Mouse (Mus musculus) liver, embryonic 16.5 days (tissue): ENCODE measurements around the gene Srm. TPM values are rescaled to one million over a fixed set of nuclear protein-coding genes. Genes with fewer than 3 reads are reported as not detected.
A peak's percentile ranks its signal among the peaks of the same experiment; 100 is the strongest.

Experiments
- ATAC-seq: fragments of 200-750 bp; cut with Nextera tagmentation; 2 replicates; pipeline ENCODE4 v1.8.0; 2017; ENCODE audit warnings: low read depth, mild to moderate bottlenecking, moderate number of reproducible peaks, moderate library complexity
- H3K27ac ChIP-seq: fragments of 300-500 bp; sonication (generic); 2 replicates; pipeline ENCODE4 v1.5.1; 2014; ENCODE audit warnings: mild to moderate bottlenecking, low read length
- H3K27me3 ChIP-seq: fragments of 300-500 bp; sonication (generic); 2 replicates; pipeline ENCODE4 v1.6.1; 2014; ENCODE audit warnings: low read depth, low read length, mixed read lengths; ENCODE audit not compliant: control insufficient read depth, insufficient read depth
- H3K36me3 ChIP-seq: fragments of 300-500 bp; sonication (generic); 2 replicates; pipeline ENCODE4 v1.6.1; 2014; ENCODE audit warnings: mild to moderate bottlenecking; ENCODE audit not compliant: control insufficient read depth, insufficient read depth
- H3K4me1 ChIP-seq: fragments of 300-500 bp; sonication (generic); 2 replicates; pipeline ENCODE4 v1.6.1; 2014; ENCODE audit warnings: low read depth, low read length, mixed read lengths; ENCODE audit not compliant: control insufficient read depth
- H3K4me2 ChIP-seq: fragments of 300-500 bp; sonication (generic); 2 replicates; pipeline ENCODE4 v1.6.1; 2014; ENCODE audit warnings: low read depth, low read length, mixed read lengths
- H3K4me3 ChIP-seq: fragments of 300-500 bp; sonication (generic); 2 replicates; pipeline ENCODE4 v1.5.1; 2014; ENCODE audit warnings: low read depth, mild to moderate bottlenecking, low read length
- H3K9ac ChIP-seq: fragments of 300-500 bp; sonication (generic); 2 replicates; pipeline ENCODE4 v1.6.1; 2014; ENCODE audit warnings: low read depth, low read length
- H3K9me3 ChIP-seq: fragments of 300-500 bp; sonication (generic); replicated peaks from 2 replicates; pipeline ENCODE4 v1.6.1; 2016; ENCODE audit warnings: low read length; ENCODE audit not compliant: control insufficient read depth
- WGBS: fragments of 180-500 bp; shearing (Covaris S2); extraction: QIAGEN DNeasy Blood & Tissue Kit; methylation state at CpG from one replicate; pipeline ENCODE4 v1.1.7; 2014; ENCODE audit not compliant: insufficient replicate concordance; 5-methylcytosine and 5-hydroxymethylcytosine counted together
- polyA plus RNA-seq: library from polyadenylated mRNA; unstranded; fragments of >200 nt; fragmentation: Nextera tagmentation; extraction: Ambion mirVana; gene quantifications from 2 replicates; pipeline ENCODE4 v1.2.1, GENCODE M21; 2015

Srm gene
- polyA plus RNA-seq, 1 experiment from 2014 or later, result 88.3 TPM

GRCm38 (mm10) chr4:148638302-148638701 lies 47.0 kb downstream of the Srm start:
- WGBS, result 27% methylated on average over 9 of the region's 9 CpGs
- ATAC-seq, result no peak

GRCm38 (mm10) chr4:148639455-148639854 lies 48.2 kb downstream of the Srm start:
- ATAC-seq, result no peak
- no peak overlapping the region for H3K27ac ChIP-seq
- no peaks in the 10 kb centered on the region for H3K9me3 ChIP-seq
- H3K36me3 ChIP-seq, result no peaks in the 10 kb centered on the region
- H3K4me2 ChIP-seq, result no peak overlapping the region
- H3K27me3 ChIP-seq, result no peaks in the 10 kb centered on the region
- WGBS, result 55% methylated on average over 2 of the region's 2 CpGs
- peaks cover 6% of the 10 kb centered on the region for H3K4me1 ChIP-seq
- no peak overlapping the region for H3K9ac ChIP-seq
- H3K4me3 ChIP-seq, result no peak overlapping the region

More at GRCm38 (mm10) chr4:148638302-148638701, 47.0 kb downstream of the Srm start:
- Histone ChIP-seq H3K27ac (no peak overlapping the region), H3K27me3 (no peaks in the 10 kb centered on the region), H3K9me3 (no peaks in the 10 kb centered on the region), H3K9ac (no peak overlapping the region), H3K36me3 (no peaks in the 10 kb centered on the region), H3K4me1 (no peaks in the 10 kb centered on the region; the same call in 1 of the 2 replicates), H3K4me3 (no peak overlapping the region), H3K4me2 (no peak overlapping the region)

DNA sequence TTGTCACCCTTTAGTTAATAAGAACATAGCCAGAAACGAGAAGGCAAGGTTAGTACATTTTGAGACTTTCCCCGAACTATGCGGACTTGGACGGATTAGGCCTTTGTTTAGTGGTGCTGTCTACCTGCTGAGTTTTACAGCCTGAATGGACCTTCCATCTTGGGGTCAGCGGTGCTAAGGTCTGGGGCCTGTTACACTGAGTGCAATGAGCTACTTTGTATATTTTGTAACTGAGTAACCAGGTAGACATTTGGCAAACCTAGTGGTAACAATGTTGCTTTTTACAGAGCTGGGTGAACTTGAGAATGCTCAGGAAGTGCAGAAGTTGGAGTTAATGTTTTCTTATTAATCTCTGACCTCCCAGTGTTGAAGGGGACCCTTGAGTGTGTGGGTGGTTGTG lies 49.8 kb downstream of the Srm start:
- no peak overlapping the region for H3K4me2 ChIP-seq
- H3K27ac ChIP-seq, result no peak overlapping the region; the same call in 1 of the 2 replicates
- H3K27me3 ChIP-seq, result no peaks in the 10 kb centered on the region
- ATAC-seq, result peak; percentile 69
- H3K9ac ChIP-seq, result no peak overlapping the region
- no peaks in the 10 kb centered on the region for H3K36me3 ChIP-seq
- WGBS, result 56% methylated on average over 5 of the region's 5 CpGs
- peaks cover 6% of the 10 kb centered on the region for H3K4me1 ChIP-seq
- H3K9me3 ChIP-seq, result no peaks in the 10 kb centered on the region
- no peak overlapping the region for H3K4me3 ChIP-seq

- peak; percentile 17; the same call in 1 of the 2 replicates for ATAC-seq
- H3K4me2 ChIP-seq, result peak within 1 kb of the TSS; percentile 40
- no peak within 1 kb of the TSS for H3K27ac ChIP-seq
- H3K36me3 ChIP-seq, result no peaks in the 10 kb centered on the region
- 37% methylated on average over 15 of the region's 15 CpGs for WGBS
- peaks cover 6% of the 10 kb centered on the region for H3K4me1 ChIP-seq
- H3K27me3 ChIP-seq, result no peaks in the 10 kb centered on the region
- H3K4me3 ChIP-seq, result 0 out of 2 replicates have a peak within 1 kb of the TSS, but pooled peaks have one; percentile 14
- no peaks in the 10 kb centered on the region for H3K9me3 ChIP-seq
- H3K9ac ChIP-seq, result no peak within 1 kb of the TSS
These were observed 52.2 kb downstream of the Srm start, which contains the start of gene Gm572 for GRCm38 (mm10) chr4:148643291-148644156. TSS of gene Gm572 (plus strand) at chr4:148643317.

- peak; percentile 26 for ATAC-seq
- 3% methylated on average over 9 of the region's 9 CpGs for WGBS
- H3K36me3 ChIP-seq, result no peaks in the 10 kb centered on the region
- 0 out of 2 replicates have a peak overlapping the region, but pooled peaks have one; percentile 14 for H3K4me3 ChIP-seq
- no peak overlapping the region for H3K9ac ChIP-seq
- H3K27ac ChIP-seq, result no peak overlapping the region
- no peaks in the 10 kb centered on the region for H3K27me3 ChIP-seq
- H3K4me2 ChIP-seq, result peak overlapping the region; percentile 40
- H3K9me3 ChIP-seq, result no peaks in the 10 kb centered on the region
- H3K4me1 ChIP-seq, result peaks cover 6% of the 10 kb centered on the region
These were observed 52.8 kb downstream of the Srm start for GRCm38 (mm10) chr4:148644157-148644511.

Other genes with a start within 250 kb of the Srm start
- 10.8 and 11.9 TPM in 2 replicates for gene Ubiad1, start 146.7 kb upstream of the Srm start, polyA plus RNA-seq
- gene Mtor, start 142.9 kb upstream of the Srm start, polyA plus RNA-seq, result 7.6 and 9.3 TPM in 2 replicates
- 0.43 and 0.83 TPM in 2 replicates for gene Angptl7, start 91.0 kb upstream of the Srm start, polyA plus RNA-seq
- gene Exosc10, start 33.1 kb upstream of the Srm start, polyA plus RNA-seq, result 30.3 and 31.4 TPM in 2 replicates
- 58.7 and 65.9 TPM in 2 replicates for gene Masp2, start 11.1 kb downstream of the Srm start, polyA plus RNA-seq
- gene Tardbp, start 35.5 kb downstream of the Srm start, polyA plus RNA-seq, result 110 and 128 TPM in 2 replicates
- not detected in 2 replicates for gene Gm572, start 51.8 kb downstream of the Srm start, polyA plus RNA-seq
- 0.36 and 0.51 TPM in 2 replicates for gene Casz1, start 212.9 kb downstream of the Srm start, polyA plus RNA-seq